Mouse (Mus musculus): ENCODE results near the gene Cacnb2. TPM values are rescaled to one million over a fixed set of nuclear protein-coding genes. Genes with fewer than 3 reads are reported as not detected.

The Cacnb2 gene
- 15.1 and 18.0 TPM in 2 replicates for polyA plus RNA-seq (2012; rRNA removed)

GRCm38 (mm10) chr2:14602788-14603187 is at the start of gene Cacnb2:
Gene Cacnb2, plus strand, starts transcription at chr2:14603088.

Other genes starting within 250 kb of the Cacnb2 start
- 3.1 and 4.9 TPM in 2 replicates for gene Slc39a12, start 214.8 kb upstream of the Cacnb2 start, polyA plus RNA-seq (2012; rRNA removed)

Measured in central nervous system, embryonic 18 days (tissue).